Mouse (Mus musculus) embryonic facial prominence, embryonic 13.5 days (tissue): ENCODE measurements around the gene N4bp1. TPM values are rescaled to one million over a fixed set of nuclear protein-coding genes. Genes with fewer than 3 reads are reported as not detected.

Experiments
- ATAC-seq: fragments of 200-750 bp; cut with Nextera tagmentation; 2 replicates; pipeline ENCODE4 v1.8.0; 2017; ENCODE audit warnings: low read depth; ENCODE audit not compliant: insufficient number of reproducible peaks, insufficient read depth, low FRiP score, low TSS enrichment
- H3K27ac ChIP-seq: fragments of 300-500 bp; sonication (generic); 2 replicates; pipeline ENCODE4 v1.5.1; 2015; ENCODE audit warnings: moderate library complexity, mild to moderate bottlenecking, inconsistent platforms
- H3K27me3 ChIP-seq: fragments of 300-500 bp; sonication (generic); 2 replicates; pipeline ENCODE4 v1.6.1; 2015; ENCODE audit warnings: mild to moderate bottlenecking, inconsistent platforms
- H3K36me3 ChIP-seq: fragments of 300-500 bp; sonication (generic); 2 replicates; pipeline ENCODE4 v1.6.1; 2015; ENCODE audit warnings: mild to moderate bottlenecking, inconsistent platforms
- H3K4me1 ChIP-seq: fragments of 300-500 bp; sonication (generic); 2 replicates; pipeline ENCODE4 v1.6.1; 2015; ENCODE audit warnings: inconsistent platforms
- H3K4me2 ChIP-seq: fragments of 300-500 bp; sonication (generic); 2 replicates; pipeline ENCODE4 v1.6.1; 2015; ENCODE audit warnings: moderate library complexity, mild to moderate bottlenecking, inconsistent platforms
- H3K4me3 ChIP-seq: fragments of 300-500 bp; sonication (generic); 2 replicates; pipeline ENCODE4 v1.5.1; 2015; ENCODE audit warnings: mild to moderate bottlenecking, inconsistent platforms
- H3K9ac ChIP-seq: fragments of 300-500 bp; sonication (generic); 2 replicates; pipeline ENCODE4 v1.6.1; 2015; ENCODE audit warnings: mild to moderate bottlenecking, inconsistent platforms
- H3K9me3 ChIP-seq: fragments of 300-500 bp; sonication (generic); 2 replicates; pipeline ENCODE4 v1.6.1; 2016; ENCODE audit warnings: inconsistent platforms
- WGBS: fragments of 180-500 bp; shearing (Covaris S2); methylation state at CpG from one replicate; pipeline ENCODE4 v1.1.7; 2015; ENCODE audit warnings: mixed read lengths; 5-methylcytosine and 5-hydroxymethylcytosine counted together
- polyA plus RNA-seq: library from polyadenylated mRNA; unstranded; fragments of >200 nt; fragmentation: Nextera tagmentation; extraction: Ambion mirVana; gene quantifications from 2 replicates; pipeline ENCODE4 v1.2.1, GENCODE M21; 2015

Gene N4bp1
- polyA plus RNA-seq, 1 experiment from 2014 or later, result 12.6 TPM

DNA sequence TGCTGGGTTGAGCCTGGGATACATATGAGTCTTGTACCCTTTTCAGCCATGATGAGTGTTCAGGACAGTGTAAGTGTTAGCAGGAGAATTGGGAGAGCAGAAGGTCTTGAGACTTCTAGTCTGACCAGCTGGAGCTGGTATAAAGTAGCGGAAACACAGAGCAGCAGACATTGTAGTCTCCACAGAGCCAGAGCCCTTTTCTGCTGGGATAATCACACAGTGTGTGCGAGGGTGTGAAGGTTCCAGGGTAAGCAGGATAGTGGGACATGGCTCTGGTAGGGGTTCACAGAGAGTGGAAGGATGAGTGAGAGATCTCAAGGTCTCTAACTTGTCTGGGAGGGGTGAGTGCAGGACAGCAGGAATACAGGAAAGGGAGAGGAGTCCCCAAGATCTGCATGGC is 33.0 kb upstream of the N4bp1 start:
- Histone ChIP-seq H3K9ac (no peak overlapping the region), H3K27me3 (no peaks in the 10 kb centered on the region; the same call in 1 of the 2 replicates), H3K27ac (no peak overlapping the region), H3K9me3 (no peaks in the 10 kb centered on the region), H3K4me1 (no peaks in the 10 kb centered on the region), H3K4me3 (no peak overlapping the region), H3K4me2 (no peak overlapping the region), H3K36me3 (no peaks in the 10 kb centered on the region)
- ATAC-seq, result no peak
- 89% methylated on average over 2 of the region's 2 CpGs for WGBS

DNA sequence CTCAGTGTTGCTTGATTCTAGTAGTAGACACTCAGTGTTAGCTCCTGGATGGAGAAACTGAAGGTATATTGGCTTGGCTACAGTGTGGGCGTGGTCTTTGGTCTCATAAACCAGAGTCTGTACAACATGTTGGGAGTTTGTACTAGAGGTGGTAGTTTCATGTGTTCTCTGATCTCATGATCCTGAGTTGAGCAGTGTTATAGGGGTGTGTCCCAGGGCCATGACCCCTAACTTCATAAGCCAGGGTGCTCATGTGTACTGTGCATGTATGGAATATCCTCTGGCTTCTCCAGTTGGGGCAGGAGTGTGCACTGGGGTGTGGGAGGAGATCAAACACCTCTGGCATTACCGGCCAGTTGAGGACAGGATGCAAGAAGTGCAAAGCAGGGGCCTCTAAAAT is 32.6 kb upstream of the N4bp1 start:
- H3K36me3 ChIP-seq, result no peaks in the 10 kb centered on the region
- H3K9ac ChIP-seq, result no peak overlapping the region
- no peaks in the 10 kb centered on the region; the same call in 1 of the 2 replicates for H3K27me3 ChIP-seq
- no peaks in the 10 kb centered on the region for H3K9me3 ChIP-seq
- H3K27ac ChIP-seq, result no peak overlapping the region
- no peaks in the 10 kb centered on the region for H3K4me1 ChIP-seq
- H3K4me3 ChIP-seq, result no peak overlapping the region
- H3K4me2 ChIP-seq, result no peak overlapping the region
- 81% methylated on average over 2 of the region's 2 CpGs for WGBS
- ATAC-seq, result no peak

DNA sequence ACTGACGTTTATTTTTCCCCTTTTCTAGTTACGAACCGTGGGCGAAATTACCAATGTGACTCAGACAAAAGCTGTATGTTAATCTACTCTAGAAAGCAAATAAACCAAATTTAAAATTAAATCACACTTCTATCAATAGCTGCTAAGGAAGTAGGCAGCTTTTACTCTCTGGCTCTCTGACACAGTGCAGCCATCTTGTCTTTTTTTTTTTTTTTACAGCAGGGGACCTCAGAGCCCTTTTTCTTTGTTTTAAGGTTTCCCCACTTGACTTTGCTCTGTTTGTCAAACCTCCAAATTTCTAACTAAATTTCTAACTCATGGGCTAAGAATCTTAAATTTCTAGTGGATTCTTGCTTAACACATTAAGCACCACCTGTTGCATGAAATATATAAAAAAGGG is 31.3 kb upstream of the N4bp1 start:
- Histone ChIP-seq H3K4me1 (no peaks in the 10 kb centered on the region), H3K4me2 (no peak overlapping the region), H3K9me3 (no peaks in the 10 kb centered on the region), H3K36me3 (no peaks in the 10 kb centered on the region), H3K9ac (no peak overlapping the region), H3K4me3 (no peak overlapping the region), H3K27me3 (no peaks in the 10 kb centered on the region; the same call in 1 of the 2 replicates), H3K27ac (no peak overlapping the region)
- 74% methylated on average over 4 of the region's 4 CpGs for WGBS
- no peak for ATAC-seq

DNA sequence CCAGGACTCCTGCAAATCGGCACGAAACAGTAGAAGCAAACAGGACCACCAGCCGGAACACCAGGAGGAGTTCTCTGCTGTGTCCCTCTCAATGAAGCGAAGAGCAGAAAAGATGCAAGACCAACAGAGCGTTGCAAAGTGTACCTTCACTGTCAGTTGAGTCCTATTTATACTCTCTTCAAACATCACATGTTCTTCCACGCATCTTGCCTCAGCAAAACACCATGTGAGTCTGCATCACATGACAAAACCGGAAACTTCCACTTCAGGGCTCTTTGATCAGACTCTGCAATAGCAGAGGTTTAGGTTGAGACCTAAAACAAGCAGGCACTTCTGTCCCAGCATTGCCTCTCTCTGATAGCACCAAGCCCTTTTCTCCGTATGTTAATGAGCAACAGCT is 26.1 kb upstream of the N4bp1 start:
- Histone ChIP-seq H3K4me1 (no peaks in the 10 kb centered on the region; the same call in 1 of the 2 replicates), H3K9me3 (no peaks in the 10 kb centered on the region), H3K36me3 (no peaks in the 10 kb centered on the region), H3K4me3 (no peak overlapping the region), H3K27ac (no peak overlapping the region), H3K9ac (no peak overlapping the region), H3K27me3 (no peaks in the 10 kb centered on the region; the same call in 1 of the 2 replicates), H3K4me2 (no peak overlapping the region)
- WGBS, result 86% methylated on average over 8 of the region's 8 CpGs
- ATAC-seq, result no peak

DNA sequence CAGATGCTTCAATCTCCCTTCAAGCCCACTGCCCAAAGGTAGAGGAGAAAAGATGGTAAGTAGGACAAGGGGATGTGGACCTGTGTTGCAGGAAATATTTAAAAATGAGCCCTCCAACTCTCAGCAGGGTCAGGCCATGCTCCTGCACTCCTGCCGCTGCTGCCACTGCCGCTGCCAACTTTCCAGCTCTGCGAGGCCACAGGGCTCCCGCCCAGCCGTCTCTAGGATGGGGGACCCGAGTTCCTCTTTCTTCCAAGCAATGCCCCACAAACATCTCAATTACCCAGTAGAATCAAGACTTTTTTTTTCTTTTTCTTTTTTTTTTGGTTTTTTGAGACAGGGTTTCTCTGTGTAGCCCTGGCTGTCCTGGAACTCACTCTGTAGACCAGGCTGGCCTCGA is 25.2 kb upstream of the N4bp1 start:
- Histone ChIP-seq H3K9me3 (no peaks in the 10 kb centered on the region), H3K36me3 (no peaks in the 10 kb centered on the region), H3K27me3 (no peaks in the 10 kb centered on the region; the same call in 1 of the 2 replicates), H3K4me1 (no peaks in the 10 kb centered on the region; the same call in 1 of the 2 replicates), H3K27ac (no peak overlapping the region), H3K4me3 (no peak overlapping the region), H3K9ac (no peak overlapping the region), H3K4me2 (no peak overlapping the region)
- WGBS, result 87% methylated on average over 7 of the region's 7 CpGs
- ATAC-seq, result no peak

DNA sequence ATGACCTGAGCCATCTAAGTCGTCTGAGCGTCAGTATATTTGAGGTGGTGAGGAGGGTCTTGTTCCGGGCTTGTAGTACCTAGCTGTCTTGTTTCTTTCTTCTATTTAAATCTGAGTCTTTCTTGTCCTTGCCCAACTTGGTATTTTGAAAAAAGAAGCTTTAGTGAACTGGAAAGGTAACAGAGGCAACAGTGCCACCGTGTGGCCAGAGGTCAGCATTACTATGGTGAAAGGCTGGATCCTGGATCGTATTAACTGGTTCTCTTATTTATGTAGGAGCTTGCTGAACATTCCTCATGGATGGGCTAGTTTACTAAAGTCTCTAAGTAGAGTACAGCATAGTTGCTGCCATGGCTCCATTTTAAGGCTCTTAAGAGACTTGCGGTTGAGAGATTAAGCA is 23.5 kb upstream of the N4bp1 start:
- no peak overlapping the region for H3K4me2 ChIP-seq
- H3K9ac ChIP-seq, result no peak overlapping the region
- H3K27me3 ChIP-seq, result no peaks in the 10 kb centered on the region; the same call in 1 of the 2 replicates
- no peaks in the 10 kb centered on the region for H3K36me3 ChIP-seq
- 22% methylated on average over 6 of the region's 6 CpGs for WGBS
- H3K4me3 ChIP-seq, result no peak overlapping the region
- no peak for ATAC-seq
- H3K4me1 ChIP-seq, result no peaks in the 10 kb centered on the region; the same call in 1 of the 2 replicates
- no peaks in the 10 kb centered on the region for H3K9me3 ChIP-seq
- no peak overlapping the region for H3K27ac ChIP-seq

DNA sequence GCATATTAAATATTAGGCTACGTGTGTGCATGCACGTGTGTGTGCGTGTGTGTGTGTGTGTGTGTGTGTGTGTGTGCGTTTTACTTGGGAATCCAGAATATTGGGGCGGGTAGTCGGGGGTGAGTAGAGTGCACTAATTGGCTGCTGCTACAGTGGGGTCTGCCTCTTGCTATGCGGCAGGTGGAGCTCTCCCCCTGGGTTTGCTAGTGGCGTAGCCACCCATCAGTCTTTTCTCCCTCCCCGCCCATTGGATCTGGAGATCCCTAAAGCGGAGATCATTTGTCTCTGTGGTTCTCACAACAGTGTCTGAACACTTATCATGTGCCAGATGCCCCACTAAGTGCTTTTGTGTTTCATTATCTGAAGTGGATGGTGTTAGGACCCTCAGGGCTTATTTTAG is 19.9 kb upstream of the N4bp1 start:
- Histone ChIP-seq H3K27me3 (no peaks in the 10 kb centered on the region; the same call in 1 of the 2 replicates), H3K9me3 (no peaks in the 10 kb centered on the region), H3K27ac (no peak overlapping the region), H3K4me1 (no peaks in the 10 kb centered on the region; the same call in 1 of the 2 replicates), H3K9ac (no peak overlapping the region), H3K36me3 (no peaks in the 10 kb centered on the region), H3K4me2 (no peak overlapping the region), H3K4me3 (no peak overlapping the region)
- 75% methylated on average over 10 of the region's 10 CpGs for WGBS
- ATAC-seq, result no peak

DNA sequence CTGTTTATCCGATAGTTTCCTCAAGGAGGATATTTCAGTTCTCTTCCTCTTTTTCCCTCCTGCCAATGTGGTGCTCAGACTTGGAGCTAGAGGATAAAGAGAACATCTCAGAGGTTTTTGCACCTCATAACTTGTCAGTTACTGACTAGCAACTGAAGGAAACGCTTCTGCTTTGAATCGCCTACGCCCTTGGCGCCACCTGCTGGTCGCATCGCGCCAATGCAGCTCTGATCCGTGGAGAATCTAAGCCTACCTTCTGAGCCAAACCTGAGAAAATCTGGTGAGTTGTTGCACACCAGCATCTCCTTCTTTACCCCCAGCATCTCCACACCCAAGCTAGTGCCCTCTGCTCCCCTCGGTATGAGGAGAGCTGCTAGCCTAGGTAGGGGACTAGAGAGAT is 18.0 kb upstream of the N4bp1 start:
- ATAC-seq, result no peak
- Histone ChIP-seq H3K27me3 (no peaks in the 10 kb centered on the region), H3K9ac (no peak overlapping the region), H3K4me1 (no peaks in the 10 kb centered on the region), H3K27ac (no peak overlapping the region), H3K36me3 (no peaks in the 10 kb centered on the region), H3K4me3 (no peak overlapping the region), H3K9me3 (no peaks in the 10 kb centered on the region), H3K4me2 (no peak overlapping the region)
- WGBS, result 6% methylated on average over 10 of the region's 10 CpGs

DNA sequence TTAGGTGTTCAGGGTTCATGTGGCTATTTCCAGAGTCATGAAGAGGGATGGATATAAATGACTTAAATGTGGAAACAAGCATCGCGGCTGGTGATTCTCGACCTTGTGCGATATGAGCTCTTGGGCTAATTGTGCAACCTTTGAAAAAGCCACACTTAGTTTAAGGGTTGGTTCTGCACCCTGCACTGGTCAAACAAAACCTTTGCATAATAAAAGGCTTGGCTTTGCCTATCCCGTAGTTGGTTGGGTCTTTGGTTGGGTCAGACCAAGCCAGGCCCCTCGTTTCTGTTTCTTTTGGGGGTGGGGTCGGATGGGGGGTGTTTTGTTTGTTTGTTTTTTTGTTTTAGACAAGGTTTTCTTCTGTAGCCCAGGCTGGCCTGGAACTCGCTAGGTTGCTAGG is 17.6 kb upstream of the N4bp1 start:
- H3K9me3 ChIP-seq, result no peaks in the 10 kb centered on the region
- H3K4me1 ChIP-seq, result no peaks in the 10 kb centered on the region
- no peak overlapping the region for H3K4me2 ChIP-seq
- no peak overlapping the region for H3K27ac ChIP-seq
- H3K27me3 ChIP-seq, result no peaks in the 10 kb centered on the region
- ATAC-seq, result no peak
- no peak overlapping the region for H3K9ac ChIP-seq
- H3K36me3 ChIP-seq, result no peaks in the 10 kb centered on the region
- no peak overlapping the region for H3K4me3 ChIP-seq
- WGBS, result 78% methylated on average over 8 of the region's 8 CpGs

DNA sequence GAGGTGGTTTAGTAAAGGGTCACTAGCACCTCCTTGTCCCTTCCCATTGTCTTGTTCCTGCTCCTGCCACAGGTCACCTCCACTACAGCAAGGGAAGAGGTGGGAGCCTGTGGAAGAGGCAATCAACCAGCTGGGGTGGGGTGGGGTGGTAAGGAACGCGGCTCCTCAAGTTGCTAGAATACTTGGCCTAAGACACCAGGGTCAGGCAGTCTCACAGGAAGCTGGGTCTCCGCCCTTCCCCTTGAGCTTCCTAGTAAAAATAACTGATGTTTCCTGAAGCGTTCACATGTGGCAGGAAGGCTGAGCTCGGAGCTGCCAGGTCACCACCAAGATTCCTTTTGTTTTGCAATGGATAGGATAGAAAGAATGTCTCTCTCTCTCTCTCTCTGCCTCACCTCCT is 16.9 kb upstream of the N4bp1 start:
- Histone ChIP-seq H3K9ac (no peak overlapping the region), H3K4me1 (no peaks in the 10 kb centered on the region), H3K27ac (no peak overlapping the region), H3K36me3 (no peaks in the 10 kb centered on the region), H3K27me3 (no peaks in the 10 kb centered on the region), H3K4me2 (no peak overlapping the region), H3K9me3 (no peaks in the 10 kb centered on the region), H3K4me3 (no peak overlapping the region)
- no peak for ATAC-seq
- WGBS, result 31% methylated on average over 5 of the region's 5 CpGs

DNA sequence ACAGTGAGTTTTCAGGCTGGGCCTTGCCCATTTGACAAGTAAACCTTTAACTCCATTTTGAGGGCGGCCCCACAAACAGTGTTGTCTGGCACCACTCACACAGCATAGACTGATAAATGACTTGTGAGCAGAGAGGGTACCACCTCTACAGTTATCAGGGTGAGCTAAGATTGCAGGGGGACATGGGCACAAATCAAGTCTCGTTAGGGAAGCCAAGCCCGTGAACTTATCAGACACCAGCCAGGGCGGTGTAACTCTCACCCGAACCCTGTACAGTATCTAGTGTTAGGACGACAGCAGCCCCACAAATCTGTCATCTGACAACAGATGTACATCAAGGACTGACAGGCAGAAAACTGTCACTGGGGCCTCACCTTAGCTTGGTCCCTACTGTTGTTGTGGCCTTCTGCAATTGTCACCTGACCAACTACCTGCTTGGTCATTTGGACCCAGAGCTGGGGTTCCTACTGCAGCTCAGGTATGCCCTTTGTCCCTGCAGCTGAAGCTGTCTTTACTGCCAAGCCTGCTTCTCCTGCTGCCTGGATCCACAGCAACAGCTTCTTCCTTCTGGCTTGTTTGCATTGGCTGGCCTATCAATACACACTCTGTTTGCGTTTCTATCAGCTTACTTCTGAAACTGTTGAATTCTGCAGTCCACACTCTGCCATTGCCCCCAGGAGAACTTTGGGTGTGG is 12.8 kb upstream of the N4bp1 start:
- Histone ChIP-seq H3K4me3 (no peak overlapping the region), H3K27ac (no peak overlapping the region), H3K4me2 (no peak overlapping the region), H3K9me3 (no peaks in the 10 kb centered on the region), H3K27me3 (no peaks in the 10 kb centered on the region), H3K36me3 (no peaks in the 10 kb centered on the region), H3K4me1 (no peaks in the 10 kb centered on the region), H3K9ac (no peak overlapping the region)
- WGBS, result 80% methylated on average over 7 of the region's 7 CpGs
- peak; percentile 69; the same call in 1 of the 2 replicates for ATAC-seq

DNA sequence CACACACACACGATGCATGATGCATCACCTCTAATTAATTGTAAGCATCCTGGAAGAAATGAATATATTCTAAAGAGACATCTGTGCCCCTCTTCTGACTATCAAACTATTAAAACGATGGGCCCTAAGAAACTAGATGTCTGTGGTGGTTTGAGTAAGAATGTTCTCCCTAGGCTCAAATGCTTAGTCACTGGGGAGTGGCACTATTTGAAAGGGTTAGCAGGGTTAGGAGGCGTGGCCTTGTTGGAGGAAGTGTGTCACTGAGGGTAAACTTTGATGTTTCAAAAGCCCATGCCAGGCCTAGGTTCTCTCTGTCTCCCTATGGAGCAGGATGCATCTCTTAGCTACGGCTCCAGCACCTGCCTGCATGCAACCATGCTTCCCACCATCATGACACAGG is 10.3 kb upstream of the N4bp1 start:
- ATAC-seq, result no peak
- Histone ChIP-seq H3K27me3 (no peaks in the 10 kb centered on the region), H3K36me3 (no peaks in the 10 kb centered on the region), H3K9ac (no peak overlapping the region), H3K27ac (no peak overlapping the region), H3K4me2 (no peak overlapping the region), H3K4me1 (no peaks in the 10 kb centered on the region), H3K4me3 (no peak overlapping the region), H3K9me3 (no peaks in the 10 kb centered on the region)
- WGBS, result 81% methylated on average over 4 of the region's 4 CpGs
